Mouse (Mus musculus) limb, embryonic 13.5 days (tissue): ENCODE data around the gene Cavin4. TPM values are rescaled to one million over a fixed set of nuclear protein-coding genes. Genes with fewer than 3 reads are reported as not detected.
A peak's percentile ranks its signal among the peaks of the same experiment; 100 is the strongest.

Source experiments
- ATAC-seq: fragments of 200-750 bp; cut with Nextera tagmentation; 2 replicates; pipeline ENCODE4 v1.8.0; 2017; ENCODE audit warnings: low read depth, moderate number of reproducible peaks, moderate TSS enrichment; ENCODE audit not compliant: low FRiP score
- H3K27ac ChIP-seq: fragments of 300-500 bp; sonication (generic); 2 replicates; pipeline ENCODE4 v1.5.1; 2015; ENCODE audit warnings: inconsistent platforms, mild to moderate bottlenecking, moderate library complexity
- H3K27me3 ChIP-seq: fragments of 300-500 bp; sonication (generic); 2 replicates; pipeline ENCODE4 v1.6.1; 2015; ENCODE audit warnings: mild to moderate bottlenecking, inconsistent platforms
- H3K36me3 ChIP-seq: fragments of 300-500 bp; sonication (generic); 2 replicates; pipeline ENCODE4 v1.6.1; 2015; ENCODE audit warnings: inconsistent platforms, mild to moderate bottlenecking, moderate library complexity
- H3K4me1 ChIP-seq: fragments of 300-500 bp; sonication (generic); 2 replicates; pipeline ENCODE4 v1.6.1; 2015; ENCODE audit warnings: inconsistent platforms
- H3K4me2 ChIP-seq: fragments of 300-500 bp; sonication (generic); replicated peaks from 2 replicates; pipeline ENCODE4 v1.6.1; 2015; ENCODE audit warnings: inconsistent platforms, mild to moderate bottlenecking, moderate library complexity
- H3K4me3 ChIP-seq: fragments of 300-500 bp; sonication (generic); 2 replicates; pipeline ENCODE4 v1.5.1; 2015; ENCODE audit warnings: moderate library complexity, mild to moderate bottlenecking, inconsistent platforms
- H3K9ac ChIP-seq: fragments of 300-500 bp; sonication (generic); 2 replicates; pipeline ENCODE4 v1.6.1; 2015; ENCODE audit warnings: mild to moderate bottlenecking, inconsistent platforms
- H3K9me3 ChIP-seq: fragments of 300-500 bp; sonication (generic); 2 replicates; pipeline ENCODE4 v1.6.1; 2016; ENCODE audit warnings: inconsistent platforms
- WGBS: fragments of 180-500 bp; shearing (Covaris S2); methylation state at CpG from one replicate; pipeline ENCODE4 v1.1.7; 2015; 5-methylcytosine and 5-hydroxymethylcytosine counted together
- polyA plus RNA-seq: library from polyadenylated mRNA; unstranded; fragments of >200 nt; fragmentation: Nextera tagmentation; extraction: Ambion mirVana; gene quantifications from 2 replicates; pipeline ENCODE4 v1.2.1, GENCODE M21; 2015

The Cavin4 gene
- polyA plus RNA-seq: 2.1 and 2.3 TPM in 2 replicates

DNA sequence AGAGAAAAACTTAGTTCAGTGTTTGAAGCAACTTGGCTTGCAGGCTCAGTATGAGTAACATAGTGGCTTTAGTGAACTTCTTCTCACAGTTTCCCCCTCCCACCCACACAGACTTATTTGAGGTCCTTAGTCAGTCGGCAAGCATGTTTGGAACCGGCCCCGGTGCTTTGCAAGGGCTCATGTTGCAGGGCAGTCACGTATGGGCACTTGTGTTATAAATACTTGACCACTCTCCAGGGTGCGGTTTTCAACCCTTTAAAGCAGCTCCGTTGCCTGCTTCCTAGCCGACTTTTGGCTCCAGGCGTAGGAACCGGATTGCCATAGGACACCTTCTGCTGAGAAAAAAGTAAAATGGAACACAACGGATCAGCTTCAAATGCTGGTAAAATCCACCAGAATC is at the start of gene Cavin4:
TSS of gene Cavin4 (plus strand) at position 244 of the 400 bp plus-strand sequence.
- Histone ChIP-seq H3K9ac (no peak within 1 kb of the TSS), H3K4me1 (no peaks in the 10 kb centered on the region), H3K36me3 (peaks cover 54% of the 10 kb centered on the region), H3K4me3 (no peak within 1 kb of the TSS), H3K27ac (no peak within 1 kb of the TSS), H3K4me2 (no peak within 1 kb of the TSS), H3K9me3 (no peaks in the 10 kb centered on the region), H3K27me3 (no peaks in the 10 kb centered on the region)
- 77% methylated on average over 10 of the region's 10 CpGs for WGBS
- ATAC-seq: peak; percentile 42

DNA sequence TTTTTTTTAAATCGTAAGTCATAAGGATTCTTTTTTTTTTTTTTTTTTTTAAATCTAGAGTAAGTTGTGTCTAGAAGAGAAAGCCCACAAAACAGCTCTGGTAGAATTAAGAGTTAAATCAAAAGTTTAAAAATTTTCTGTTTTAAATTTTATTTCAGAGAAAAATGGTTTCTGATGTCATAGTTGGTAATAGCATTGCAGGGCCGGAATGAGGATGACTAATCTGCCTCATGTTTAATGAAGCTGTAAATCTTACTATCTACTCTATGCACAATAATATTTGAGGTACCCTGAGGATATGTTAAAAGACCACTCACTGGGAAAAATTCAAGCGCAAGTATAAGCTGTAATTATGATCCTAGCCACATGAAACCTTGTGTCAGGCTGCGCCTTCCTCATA is 47.8 kb upstream of the Cavin4 start:
- no peak overlapping the region for H3K4me2 ChIP-seq
- H3K9me3 ChIP-seq: no peaks in the 10 kb centered on the region
- peaks cover 61% of the 10 kb centered on the region for H3K36me3 ChIP-seq
- H3K4me3 ChIP-seq: no peak overlapping the region
- WGBS: 91% methylated on average over 4 of the region's 4 CpGs
- H3K9ac ChIP-seq: no peak overlapping the region
- no peaks in the 10 kb centered on the region for H3K27me3 ChIP-seq
- H3K27ac ChIP-seq: no peak overlapping the region
- ATAC-seq: no peak
- H3K4me1 ChIP-seq: no peaks in the 10 kb centered on the region

DNA sequence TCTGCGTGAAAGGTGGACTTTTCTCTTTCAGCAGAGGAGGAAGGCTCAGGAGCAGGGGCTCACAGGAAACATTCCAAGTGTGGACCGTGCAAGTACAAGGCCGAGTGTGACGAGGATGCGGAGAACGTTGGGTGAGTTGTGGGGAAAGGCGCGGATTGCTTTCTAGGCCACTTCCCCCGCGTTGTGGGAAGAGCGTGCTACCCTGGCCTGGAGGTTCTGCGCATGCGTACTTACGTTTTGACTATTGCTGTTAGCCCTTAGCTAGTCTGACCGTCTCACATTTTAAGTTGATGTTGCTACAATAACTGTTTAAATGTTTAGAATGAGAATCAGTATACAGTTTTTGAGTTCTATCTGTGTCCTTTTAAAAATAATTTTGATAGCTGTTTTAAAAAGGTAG is 46.1 kb upstream of the Cavin4 start:
- H3K9ac ChIP-seq: no peak overlapping the region
- H3K27me3 ChIP-seq: no peaks in the 10 kb centered on the region

GRCm38 (mm10) chr4:48620121-48620520 is 43.2 kb upstream of the Cavin4 start:
- Histone ChIP-seq H3K9me3 (no peaks in the 10 kb centered on the region), H3K9ac (no peak overlapping the region), H3K27me3 (no peaks in the 10 kb centered on the region), H3K4me2 (no peak overlapping the region), H3K36me3 (peaks cover 67% of the 10 kb centered on the region), H3K4me3 (no peak overlapping the region), H3K27ac (no peak overlapping the region), H3K4me1 (no peaks in the 10 kb centered on the region)
- ATAC-seq: no peak
- 83% methylated on average over 6 of the region's 6 CpGs for WGBS

More for the DNA sequence above, 46.1 kb upstream of the Cavin4 start:
- no peak for ATAC-seq
- Histone ChIP-seq H3K4me1 (no peaks in the 10 kb centered on the region), H3K9me3 (no peaks in the 10 kb centered on the region), H3K36me3 (peaks cover 56% of the 10 kb centered on the region), H3K4me2 (no peak overlapping the region), H3K27ac (no peak overlapping the region), H3K4me3 (no peak overlapping the region)
- WGBS: 97% methylated on average over 15 of the region's 15 CpGs

DNA sequence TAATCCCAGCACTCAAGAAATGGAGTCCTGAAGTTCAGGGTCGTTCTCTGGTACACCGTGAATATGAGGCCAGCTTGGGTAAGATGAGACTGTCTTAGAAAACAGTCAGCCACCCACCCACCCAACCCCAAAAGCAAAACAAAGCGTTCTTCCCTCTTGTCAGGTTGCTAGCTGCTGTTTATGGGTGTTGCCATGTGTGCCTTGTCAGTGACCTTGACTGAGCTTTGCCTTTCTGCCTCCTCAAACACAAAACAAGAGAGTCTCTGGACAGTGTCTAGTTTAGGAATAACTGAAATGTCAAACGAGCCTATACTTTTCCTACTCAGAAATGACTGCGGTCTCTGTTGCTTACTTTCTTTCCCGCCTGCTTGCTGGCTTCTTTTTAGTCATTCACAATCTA is 41.1 kb upstream of the Cavin4 start:
- 95% methylated on average over 6 of the region's 6 CpGs for WGBS
- Histone ChIP-seq H3K36me3 (peaks cover 59% of the 10 kb centered on the region), H3K27ac (no peak overlapping the region), H3K4me1 (peaks cover 6% of the 10 kb centered on the region), H3K4me3 (no peak overlapping the region), H3K27me3 (no peaks in the 10 kb centered on the region), H3K4me2 (no peak overlapping the region), H3K9me3 (no peaks in the 10 kb centered on the region), H3K9ac (no peak overlapping the region)
- ATAC-seq: no peak

- peaks cover 63% of the 10 kb centered on the region for H3K36me3 ChIP-seq
- no peak overlapping the region for H3K9ac ChIP-seq
- no peaks in the 10 kb centered on the region for H3K27me3 ChIP-seq
- no peak overlapping the region for H3K27ac ChIP-seq
- H3K4me1 ChIP-seq: peaks cover 6% of the 10 kb centered on the region
- H3K4me2 ChIP-seq: no peak overlapping the region
- no peak overlapping the region for H3K4me3 ChIP-seq
- 91% methylated on average over 7 of the region's 7 CpGs for WGBS
- ATAC-seq: no peak
- H3K9me3 ChIP-seq: no peaks in the 10 kb centered on the region
Observed at GRCm38 (mm10) chr4:48622946-48623345, 40.4 kb upstream of the Cavin4 start.

GRCm38 (mm10) chr4:48624961-48625360 is 38.4 kb upstream of the Cavin4 start:
- ATAC-seq: no peak
- WGBS: 88% methylated on average over 6 of the region's 6 CpGs
- Histone ChIP-seq H3K27ac (no peak overlapping the region), H3K4me3 (no peak overlapping the region), H3K36me3 (peaks cover 72% of the 10 kb centered on the region), H3K9me3 (no peaks in the 10 kb centered on the region), H3K4me2 (no peak overlapping the region), H3K4me1 (peaks cover 6% of the 10 kb centered on the region), H3K9ac (no peak overlapping the region), H3K27me3 (no peaks in the 10 kb centered on the region)

DNA sequence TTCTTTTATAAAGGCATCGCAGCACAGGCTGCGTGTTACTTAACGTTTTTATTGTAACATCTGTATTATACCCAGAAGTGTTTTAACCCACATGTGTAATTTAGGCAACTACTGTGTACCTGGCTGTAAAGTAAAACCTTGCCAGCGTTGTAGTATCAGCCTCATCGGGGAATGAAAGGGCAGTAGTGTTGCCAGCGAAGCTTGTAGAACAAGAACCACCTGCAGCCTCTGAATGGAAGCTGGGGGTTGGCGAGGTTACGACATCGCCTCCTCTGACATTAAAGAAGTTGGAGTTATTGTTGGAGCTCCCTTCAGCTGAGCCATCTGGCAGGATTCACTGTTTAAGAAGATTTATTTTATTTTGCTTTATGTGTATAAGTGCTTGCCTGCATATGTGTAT is 37.5 kb upstream of the Cavin4 start:
- H3K27ac ChIP-seq: no peak overlapping the region
- peaks cover 69% of the 10 kb centered on the region for H3K36me3 ChIP-seq

DNA sequence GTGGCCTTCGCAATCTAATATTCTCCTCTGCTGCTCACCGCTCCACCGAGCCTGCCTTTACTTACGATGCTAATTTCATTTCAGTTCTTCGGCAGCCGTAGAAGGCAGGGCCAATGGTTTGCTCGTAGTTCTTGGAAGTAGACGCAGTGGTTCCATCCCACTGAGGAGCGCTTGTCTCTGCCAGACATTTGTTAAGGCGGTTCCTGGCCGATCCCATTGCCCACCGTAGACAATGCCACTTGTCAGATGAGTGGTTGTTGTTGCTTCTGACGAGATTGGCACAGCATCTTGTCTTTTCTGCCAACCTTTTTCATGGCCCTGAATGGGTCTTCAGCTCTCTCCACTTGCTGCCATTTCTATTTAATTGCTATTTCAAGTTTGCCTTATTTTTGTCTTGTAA is 33.9 kb upstream of the Cavin4 start:
- Histone ChIP-seq H3K27ac (no peak overlapping the region), H3K9ac (no peak overlapping the region), H3K36me3 (peaks cover 52% of the 10 kb centered on the region), H3K27me3 (no peaks in the 10 kb centered on the region), H3K9me3 (no peaks in the 10 kb centered on the region), H3K4me1 (peaks cover 6% of the 10 kb centered on the region), H3K4me2 (no peak overlapping the region), H3K4me3 (no peak overlapping the region)
- 94% methylated on average over 13 of the region's 13 CpGs for WGBS
- ATAC-seq: no peak

More for the DNA sequence above, 37.5 kb upstream of the Cavin4 start:
- ATAC-seq: no peak
- Histone ChIP-seq H3K9ac (no peak overlapping the region), H3K4me1 (peaks cover 6% of the 10 kb centered on the region), H3K9me3 (no peaks in the 10 kb centered on the region), H3K4me3 (no peak overlapping the region), H3K27me3 (no peaks in the 10 kb centered on the region), H3K4me2 (no peak overlapping the region)
- 66% methylated on average over 9 of the region's 9 CpGs for WGBS

DNA sequence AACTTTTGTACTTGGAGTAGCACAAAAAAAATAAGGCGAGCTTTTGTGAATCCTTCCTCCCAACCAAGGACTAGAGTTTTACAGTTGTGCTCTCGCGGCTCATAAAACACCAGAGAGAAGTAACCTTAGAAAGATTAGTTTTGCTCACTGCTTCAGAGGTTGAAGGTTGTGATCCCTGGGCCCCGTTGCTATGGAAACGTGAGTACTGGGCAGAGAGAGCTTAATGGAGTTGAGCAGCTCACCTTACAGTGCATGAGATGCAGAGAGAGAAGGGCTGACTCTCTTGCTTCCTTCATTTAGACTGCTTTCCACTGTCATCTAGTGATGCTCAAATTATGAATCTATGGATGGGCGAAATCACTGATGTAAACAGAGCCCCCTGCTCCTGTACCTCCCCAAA is 29.8 kb upstream of the Cavin4 start:
- no peak for ATAC-seq
- 63% methylated on average over 6 of the region's 6 CpGs for WGBS
- Histone ChIP-seq H3K4me2 (no peak overlapping the region), H3K27ac (no peak overlapping the region), H3K4me3 (no peak overlapping the region), H3K36me3 (peaks cover 57% of the 10 kb centered on the region), H3K9me3 (no peaks in the 10 kb centered on the region), H3K9ac (no peak overlapping the region), H3K4me1 (no peaks in the 10 kb centered on the region), H3K27me3 (no peaks in the 10 kb centered on the region)

GRCm38 (mm10) chr4:48634058-48634457 is 29.3 kb upstream of the Cavin4 start:
- no peaks in the 10 kb centered on the region for H3K27me3 ChIP-seq
- H3K4me2 ChIP-seq: no peak overlapping the region
- H3K36me3 ChIP-seq: peaks cover 57% of the 10 kb centered on the region
- H3K4me1 ChIP-seq: no peaks in the 10 kb centered on the region
- no peak overlapping the region for H3K4me3 ChIP-seq
- no peak for ATAC-seq
- H3K9me3 ChIP-seq: no peaks in the 10 kb centered on the region
- H3K9ac ChIP-seq: no peak overlapping the region
- no peak overlapping the region for H3K27ac ChIP-seq
- 73% methylated on average over 2 of the region's 2 CpGs for WGBS

DNA sequence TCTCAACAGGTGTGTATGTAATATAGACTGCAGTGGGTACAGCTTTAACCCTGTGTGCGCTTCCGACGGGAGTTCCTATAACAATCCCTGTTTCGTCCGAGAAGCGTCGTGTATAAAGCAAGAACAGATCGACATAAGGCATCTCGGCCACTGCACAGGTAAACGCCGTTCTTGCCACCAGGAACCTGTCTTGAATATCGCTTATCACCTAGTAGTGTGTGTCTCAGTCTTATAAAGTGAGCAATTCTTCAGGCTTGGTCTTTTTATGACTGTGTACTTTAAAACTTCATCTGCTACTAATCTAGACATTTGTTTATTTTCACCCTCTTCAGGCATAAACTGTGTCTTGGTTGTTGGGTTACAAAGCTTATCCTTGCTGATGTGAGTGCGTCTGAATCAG is 26.5 kb upstream of the Cavin4 start:
- ATAC-seq: no peak
- H3K36me3 ChIP-seq: peaks cover 71% of the 10 kb centered on the region

DNA sequence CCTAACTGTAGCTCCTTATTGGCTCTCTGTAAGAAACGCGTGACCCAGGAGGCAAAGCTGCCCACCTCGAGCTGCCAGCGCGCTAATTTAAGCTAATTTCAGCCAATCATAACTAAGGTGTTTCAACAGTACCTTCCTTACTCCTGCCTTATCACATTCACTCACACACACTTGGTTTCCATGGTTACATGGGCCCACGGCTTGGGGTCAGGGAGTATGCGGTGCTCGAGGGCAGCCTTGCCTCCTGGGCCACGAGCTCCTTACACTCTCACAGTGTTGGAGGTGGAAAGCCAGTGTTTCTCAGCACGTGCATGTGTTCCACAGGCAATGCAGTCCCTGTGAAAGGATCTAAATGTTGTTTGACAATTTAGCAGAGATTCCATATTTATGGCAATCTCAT is 25.2 kb upstream of the Cavin4 start:
- no peak overlapping the region for H3K27ac ChIP-seq
- no peaks in the 10 kb centered on the region for H3K4me1 ChIP-seq
- no peak for ATAC-seq
- H3K9ac ChIP-seq: no peak overlapping the region
- H3K4me3 ChIP-seq: no peak overlapping the region
- H3K27me3 ChIP-seq: no peaks in the 10 kb centered on the region
- peaks cover 79% of the 10 kb centered on the region for H3K36me3 ChIP-seq
- H3K9me3 ChIP-seq: no peaks in the 10 kb centered on the region
- no peak overlapping the region for H3K4me2 ChIP-seq
- 82% methylated on average over 10 of the region's 10 CpGs for WGBS

More for the DNA sequence above, 26.5 kb upstream of the Cavin4 start:
- Histone ChIP-seq H3K27ac (no peak overlapping the region), H3K4me1 (no peaks in the 10 kb centered on the region), H3K27me3 (no peaks in the 10 kb centered on the region), H3K9ac (no peak overlapping the region), H3K9me3 (no peaks in the 10 kb centered on the region), H3K4me3 (no peak overlapping the region), H3K4me2 (no peak overlapping the region)
- whole genome bisulfite sequencing: 93% methylated on average over 13 of the region's 13 CpGs
